Comparison of ENCODE assay signal across 12 mouse cellular contexts in the genomic region with DNA sequence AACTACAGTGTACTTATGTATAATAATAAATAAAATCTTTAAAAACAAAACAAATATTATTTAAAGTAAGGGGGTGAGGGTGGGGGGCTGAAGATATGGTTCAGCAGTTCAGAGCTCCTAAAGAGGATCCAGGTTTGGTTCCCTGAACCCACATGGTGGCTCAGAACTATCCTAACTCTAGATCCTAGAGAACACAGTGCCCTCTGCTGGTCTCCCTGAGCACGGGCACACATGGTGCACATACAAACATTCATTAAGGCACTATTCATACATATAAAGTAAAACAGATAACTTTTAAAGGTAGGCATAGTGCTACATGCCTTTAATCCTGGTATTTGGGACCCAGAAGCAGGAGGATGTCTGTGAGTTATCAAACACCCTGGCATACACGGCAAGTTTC. TPM values are rescaled to one million over a fixed set of nuclear protein-coding genes. Genes with fewer than 3 reads are reported as not detected.
DNase-seq lines count a peak whose midpoint lies in the region; ATAC-seq and TF ChIP-seq lines count a peak whose summit lies in the region.
"Had no signal": no experiment of that assay in that cellular context is flagged by ENCODE, and none has a peak within 500 bp of the region (broad histone marks: within the 10 kb centered on the region; RNA-seq: fewer than 3 reads in every experiment).

No protein-coding gene starts in this region.

- no peaks in the 10 kb centered on the region for H3K27me3 ChIP-seq in heart, embryonic 12.5 days (replicated peaks)
- no peaks in the 10 kb centered on the region for H3K27me3 ChIP-seq in lung, postnatal 0 days (replicated peaks; ENCODE audit: insufficient read depth, low read length)
- H3K27me3 ChIP-seq: hindbrain, embryonic 15.5 days had no signal

- no peaks in the 10 kb centered on the region for H3K4me1 ChIP-seq in heart, embryonic 12.5 days (replicated peaks)
- H3K4me1 ChIP-seq in lung, postnatal 0 days (ENCODE audit: insufficient read depth, low read depth, low read length) = no peaks in the 10 kb centered on the region
- H3K4me1 ChIP-seq in bone marrow, adult 2 months (ENCODE audit: control insufficient read depth, insufficient read depth, low read length) = no peaks in the 10 kb centered on the region
- H3K4me1 ChIP-seq: hindbrain, embryonic 15.5 days had no signal

- no peak overlapping the region for H3K27ac ChIP-seq in heart, embryonic 12.5 days (ENCODE audit: poor library complexity, severe bottlenecking)
- no peak overlapping the region for H3K27ac ChIP-seq in lung, postnatal 0 days (ENCODE audit: low read length)
- no peak overlapping the region for H3K27ac ChIP-seq in bone marrow, adult 2 months (ENCODE audit: control insufficient read depth, insufficient read depth, low read depth, low read length, poor library complexity)
- H3K27ac ChIP-seq: hindbrain, embryonic 15.5 days had no signal

- no peak overlapping the region for H3K4me3 ChIP-seq in heart, embryonic 12.5 days
- no peak overlapping the region for H3K4me3 ChIP-seq in lung, postnatal 0 days (ENCODE audit: low read depth, low read length)
- no peak overlapping the region for H3K4me3 ChIP-seq in bone marrow, adult 2 months (replicated peaks; ENCODE audit: control insufficient read depth, low read depth, low read length)
- H3K4me3 ChIP-seq: hindbrain, embryonic 15.5 days had no signal

- TF ChIP-seq POLR2A in bone marrow, adult 2 months (IDR thresholded peaks at IDR 0.05; ENCODE audit: borderline replicate concordance, control insufficient read depth, low read depth, low read length) = no peak

- no peak overlapping the region for H3K4me2 ChIP-seq in heart, embryonic 12.5 days
- H3K4me2 ChIP-seq in lung, postnatal 0 days (replicated peaks; ENCODE audit: low read depth, low read length) = no peak overlapping the region
- H3K4me2 ChIP-seq: hindbrain, embryonic 15.5 days had no signal

- no peak for TF ChIP-seq EP300 in lung, postnatal 0 days (IDR thresholded peaks at IDR 0.05)

- DNase-seq in heart, adult 11 months = peak; percentile 68
- peak; percentile 60 for DNase-seq in lung, postnatal 0 days (ENCODE audit: low spot score)
- no peak for DNase-seq in lung, postnatal 25 days (ENCODE audit: low spot score)
- DNase-seq in frontal cortex, postnatal 10 days (ENCODE audit: low spot score in 2 of 2) = no peak
- no peak for DNase-seq in cerebellum, adult 9-10 months
- DNase-seq: adrenal gland, postnatal 10 days; cerebellum, postnatal 10 days; right cerebral cortex, postnatal 14 days had no signal

- no peaks in the 10 kb centered on the region for H3K9me3 ChIP-seq in heart, embryonic 12.5 days (replicated peaks)
- H3K9me3 ChIP-seq in lung, postnatal 0 days (ENCODE audit: low read length) = no peaks in the 10 kb centered on the region
- H3K9me3 ChIP-seq: hindbrain, embryonic 15.5 days had no signal

- H3K9ac ChIP-seq in heart, embryonic 12.5 days = no peak overlapping the region
- no peak overlapping the region for H3K9ac ChIP-seq in lung, postnatal 0 days (replicated peaks; ENCODE audit: low read depth)
- H3K9ac ChIP-seq: hindbrain, embryonic 15.5 days had no signal

- peaks cover 41% of the 10 kb centered on the region for H3K36me3 ChIP-seq in heart, embryonic 12.5 days
- no peaks in the 10 kb centered on the region for H3K36me3 ChIP-seq in lung, postnatal 0 days (ENCODE audit: insufficient read depth, low read length)
- H3K36me3 ChIP-seq: hindbrain, embryonic 15.5 days had no signal

- TF ChIP-seq CTCF in lung, postnatal 0 days (IDR thresholded peaks at IDR 0.05) = peak; percentile 66
- TF ChIP-seq CTCF in bone marrow, adult 2 months (IDR thresholded peaks at IDR 0.05; ENCODE audit: control insufficient read depth, insufficient read depth, low read length) = peak; percentile 61

- no peak for ATAC-seq in heart, embryonic 12.5 days (ENCODE audit: insufficient number of reproducible peaks, low FRiP score)
- ATAC-seq in lung, postnatal 0 days = no peak
- peak; percentile 85 for ATAC-seq in megakaryocyte progenitor cell, adult 5-6 weeks (replicated peaks; ENCODE audit: poor library complexity)

- 88% methylated on average over 2 of the region's 2 CpGs for WGBS in heart, embryonic 12.5 days
- WGBS in lung, postnatal 0 days = 90% methylated on average over 2 of the region's 2 CpGs
- 87% methylated on average over 2 of the region's 2 CpGs for WGBS in bone marrow, adult 2 months

RNA-seq across cellular contexts. Expression of gene Pa2g4, which starts 9.3 kb away (rescaled TPM):
- polyA plus RNA-seq in heart, embryonic 12.5 days (2016; fragmentation: Nextera tagmentation; extraction: Ambion mirVana) = 132 and 136 TPM in 2 replicates
- polyA plus RNA-seq in lung, postnatal 0 days (2015; fragmentation: Nextera tagmentation; extraction: Ambion mirVana) = 64.2 and 66.5 TPM in 2 replicates
- 80.3 and 116 TPM in 2 replicates for polyA plus RNA-seq in bone marrow, adult 2 months (2011; ENCODE audit: insufficient read depth, insufficient read length, low replicate concordance, missing spikeins)
- 504 and 526 TPM in 2 replicates for total RNA-seq in megakaryocyte progenitor cell, adult 5-6 weeks (2015)
- 351 and 437 TPM in 2 replicates for total RNA-seq in megakaryocyte progenitor cell, adult 5-6 weeks (2017)

RNA-seq across cellular contexts. Expression of gene Erbb3, which starts 14.4 kb away (rescaled TPM):
- polyA plus RNA-seq in heart, embryonic 12.5 days (2016; fragmentation: Nextera tagmentation; extraction: Ambion mirVana) = 7.5 and 7.6 TPM in 2 replicates
- 21.4 and 22.6 TPM in 2 replicates for polyA plus RNA-seq in lung, postnatal 0 days (2015; fragmentation: Nextera tagmentation; extraction: Ambion mirVana)
- 0.59 and 0.75 TPM in 2 replicates for polyA plus RNA-seq in bone marrow, adult 2 months (2011; ENCODE audit: insufficient read depth, insufficient read length, low replicate concordance, missing spikeins)
- 2.1 and 2.9 TPM in 2 replicates for total RNA-seq in megakaryocyte progenitor cell, adult 5-6 weeks (2015)
- total RNA-seq in megakaryocyte progenitor cell, adult 5-6 weeks (2017) = 1.7 and 2.1 TPM in 2 replicates

RNA-seq across cellular contexts. Expression of gene Rpl41, which starts 26.0 kb away (rescaled TPM):
- polyA plus RNA-seq in heart, embryonic 12.5 days (2016; fragmentation: Nextera tagmentation; extraction: Ambion mirVana) = 2,275 and 2,341 TPM in 2 replicates
- polyA plus RNA-seq in lung, postnatal 0 days (2015; fragmentation: Nextera tagmentation; extraction: Ambion mirVana) = 2,921 and 3,267 TPM in 2 replicates
- 2,208 and 2,695 TPM in 2 replicates for polyA plus RNA-seq in bone marrow, adult 2 months (2011; ENCODE audit: insufficient read depth, insufficient read length, low replicate concordance, missing spikeins)
- 3,654 and 3,864 TPM in 2 replicates for total RNA-seq in megakaryocyte progenitor cell, adult 5-6 weeks (2015)
- total RNA-seq in megakaryocyte progenitor cell, adult 5-6 weeks (2017) = 3,114 and 3,805 TPM in 2 replicates

RNA-seq across cellular contexts. Expression of gene Zc3h10, which starts 27.5 kb away (rescaled TPM):
- 10.2 and 11.9 TPM in 2 replicates for polyA plus RNA-seq in heart, embryonic 12.5 days (2016; fragmentation: Nextera tagmentation; extraction: Ambion mirVana)
- 13.6 and 15.3 TPM in 2 replicates for polyA plus RNA-seq in lung, postnatal 0 days (2015; fragmentation: Nextera tagmentation; extraction: Ambion mirVana)
- polyA plus RNA-seq in bone marrow, adult 2 months (2011; ENCODE audit: insufficient read depth, insufficient read length, low replicate concordance, missing spikeins) = 7.0 and 9.8 TPM in 2 replicates
- 5.9 and 6.7 TPM in 2 replicates for total RNA-seq in megakaryocyte progenitor cell, adult 5-6 weeks (2015)
- total RNA-seq in megakaryocyte progenitor cell, adult 5-6 weeks (2017) = 10.2 and 13.3 TPM in 2 replicates

RNA-seq across cellular contexts. Expression of gene Esyt1, which starts 49.4 kb away (rescaled TPM):
- polyA plus RNA-seq in heart, embryonic 12.5 days (2016; fragmentation: Nextera tagmentation; extraction: Ambion mirVana) = 25.0 and 26.5 TPM in 2 replicates
- 31.1 and 38.2 TPM in 2 replicates for polyA plus RNA-seq in lung, postnatal 0 days (2015; fragmentation: Nextera tagmentation; extraction: Ambion mirVana)
- 26.2 and 36.1 TPM in 2 replicates for polyA plus RNA-seq in bone marrow, adult 2 months (2011; ENCODE audit: insufficient read depth, insufficient read length, low replicate concordance, missing spikeins)
- total RNA-seq in megakaryocyte progenitor cell, adult 5-6 weeks (2015) = 41.2 and 48.4 TPM in 2 replicates
- 77.6 and 85.1 TPM in 2 replicates for total RNA-seq in megakaryocyte progenitor cell, adult 5-6 weeks (2017)

Comparison
In these comparisons a context has a peak if more than half of its experiments do, and no peak if none do; other contexts are left out.
1. DNase-seq: peak in heart, adult 11 months (single experiment) and lung, postnatal 0 days (single experiment); none in lung, postnatal 25 days (single experiment), frontal cortex, postnatal 10 days (0 of 2) and cerebellum, adult 9-10 months (single experiment).